Mouse (Mus musculus): ENCODE results near the gene Phf13. TPM values are rescaled to one million over a fixed set of nuclear protein-coding genes. Genes with fewer than 3 reads are reported as not detected.
A peak's percentile ranks its signal among the peaks of the same experiment; 100 is the strongest.
"Not testable (repeated sequence)": the region's sequence is repeated elsewhere in the genome, so short reads cannot be mapped to it uniquely, and the experiment has no call there.

Gene Phf13
- polyA plus RNA-seq (2012; ENCODE audit: insufficient read depth, insufficient read length, missing spikeins) = 10.1 and 11.0 TPM in 2 replicates

- TF ChIP-seq POLR2A (IDR thresholded peaks at IDR 0.05; ENCODE audit: borderline replicate concordance, low read depth, low read length) = no peak
- TF ChIP-seq CTCF (IDR thresholded peaks at IDR 0.05; ENCODE audit: low read depth, low read length) = no peak
- peaks cover 25% of the 10 kb centered on the region for H3K4me1 ChIP-seq (ENCODE audit: control insufficient read depth, insufficient read depth, low read length)
- peak within 1 kb of the TSS; percentile 56 for H3K27ac ChIP-seq (ENCODE audit: insufficient read depth, low read depth, low read length)
- H3K4me3 ChIP-seq (ENCODE audit: insufficient read depth, low read length) = peak within 1 kb of the TSS; percentile 99
Observed at GRCm38 (mm10) chr4:151996173-151996950, at the start of gene Phf13. Gene Phf13, minus strand, starts transcription at chr4:151996258.

GRCm38 (mm10) chr4:152044609-152045008, 48.6 kb upstream of the Phf13 start:
- no peak overlapping the region for H3K27ac ChIP-seq (ENCODE audit: insufficient read depth, low read depth, low read length)

GRCm38 (mm10) chr4:152043171-152043570, 47.1 kb upstream of the Phf13 start:
- TF ChIP-seq CTCF (IDR thresholded peaks at IDR 0.05; ENCODE audit: low read depth, low read length) = no peak
- no peak for TF ChIP-seq POLR2A (IDR thresholded peaks at IDR 0.05; ENCODE audit: borderline replicate concordance, low read depth, low read length)
- H3K4me1 ChIP-seq (ENCODE audit: control insufficient read depth, insufficient read depth, low read length) = peaks cover 3% of the 10 kb centered on the region; the same call in 1 of the 2 replicates
- H3K27ac ChIP-seq (ENCODE audit: insufficient read depth, low read depth, low read length) = no peak overlapping the region
- H3K4me3 ChIP-seq (ENCODE audit: insufficient read depth, low read length) = no peak overlapping the region

More at GRCm38 (mm10) chr4:152044609-152045008, 48.6 kb upstream of the Phf13 start:
- Histone ChIP-seq H3K4me3 (ENCODE audit: insufficient read depth, low read length) (no peak overlapping the region), H3K4me1 (ENCODE audit: control insufficient read depth, insufficient read depth, low read length) (peaks cover 3% of the 10 kb centered on the region; the same call in 1 of the 2 replicates)
- TF ChIP-seq CTCF (IDR thresholded peaks at IDR 0.05; ENCODE audit: low read depth, low read length) (no peak), POLR2A (IDR thresholded peaks at IDR 0.05; ENCODE audit: borderline replicate concordance, low read depth, low read length) (no peak)

- no peak overlapping the region for H3K27ac ChIP-seq (ENCODE audit: insufficient read depth, low read depth, low read length)
Observed at GRCm38 (mm10) chr4:152041924-152042641, 46.0 kb upstream of the Phf13 start.

GRCm38 (mm10) chr4:152039831-152040310, 43.8 kb upstream of the Phf13 start:
- TF ChIP-seq CTCF (IDR thresholded peaks at IDR 0.05; ENCODE audit: low read depth, low read length) (no peak), POLR2A (IDR thresholded peaks at IDR 0.05; ENCODE audit: borderline replicate concordance, low read depth, low read length) (no peak)
- H3K27ac ChIP-seq (ENCODE audit: insufficient read depth, low read depth, low read length) = no peak overlapping the region
- H3K4me1 ChIP-seq (ENCODE audit: control insufficient read depth, insufficient read depth, low read length) = peaks cover 3% of the 10 kb centered on the region; the same call in 1 of the 2 replicates
- H3K4me3 ChIP-seq (ENCODE audit: insufficient read depth, low read length) = peak overlapping the region; percentile 96

More at GRCm38 (mm10) chr4:152041924-152042641, 46.0 kb upstream of the Phf13 start:
- TF ChIP-seq POLR2A (IDR thresholded peaks at IDR 0.05; ENCODE audit: borderline replicate concordance, low read depth, low read length) (no peak), CTCF (IDR thresholded peaks at IDR 0.05; ENCODE audit: low read depth, low read length) (no peak)
- no peak overlapping the region for H3K4me3 ChIP-seq (ENCODE audit: insufficient read depth, low read length)
- peaks cover 3% of the 10 kb centered on the region; the same call in 1 of the 2 replicates for H3K4me1 ChIP-seq (ENCODE audit: control insufficient read depth, insufficient read depth, low read length)

- no peak within 1 kb of the TSS for H3K27ac ChIP-seq (ENCODE audit: insufficient read depth, low read depth, low read length)
- H3K4me1 ChIP-seq (ENCODE audit: control insufficient read depth, insufficient read depth, low read length) = peaks cover 3% of the 10 kb centered on the region; the same call in 1 of the 2 replicates
- TF ChIP-seq CTCF (IDR thresholded peaks at IDR 0.05; ENCODE audit: low read depth, low read length) (peak; percentile 69), POLR2A (IDR thresholded peaks at IDR 0.05; ENCODE audit: borderline replicate concordance, low read depth, low read length) (no peak)
- peak within 1 kb of the TSS; percentile 96 for H3K4me3 ChIP-seq (ENCODE audit: insufficient read depth, low read length)
Observed at GRCm38 (mm10) chr4:152038985-152039830, 43.1 kb upstream of the Phf13 start, which contains the start of gene Nol9. Gene Nol9, plus strand, starts transcription at chr4:152039321.

GRCm38 (mm10) chr4:152038225-152038984, 42.3 kb upstream of the Phf13 start, which contains the start of gene Tas1r1:
Gene Tas1r1, minus strand, starts transcription at chr4:152038568.
- H3K4me3 ChIP-seq (ENCODE audit: insufficient read depth, low read length) = peak within 1 kb of the TSS; percentile 96
- H3K4me1 ChIP-seq (ENCODE audit: control insufficient read depth, insufficient read depth, low read length) = peaks cover 3% of the 10 kb centered on the region; the same call in 1 of the 2 replicates
- no peak within 1 kb of the TSS for H3K27ac ChIP-seq (ENCODE audit: insufficient read depth, low read depth, low read length)
- TF ChIP-seq POLR2A (IDR thresholded peaks at IDR 0.05; ENCODE audit: borderline replicate concordance, low read depth, low read length) (no peak), CTCF (IDR thresholded peaks at IDR 0.05; ENCODE audit: low read depth, low read length) (no peak)

GRCm38 (mm10) chr4:152036464-152036863, 40.4 kb upstream of the Phf13 start:
- not testable (repeated sequence) for H3K27ac ChIP-seq (ENCODE audit: insufficient read depth, low read depth, low read length); H3K4me1 ChIP-seq (ENCODE audit: control insufficient read depth, insufficient read depth, low read length); H3K4me3 ChIP-seq (ENCODE audit: insufficient read depth, low read length)

All from bone marrow macrophage, adult 2 months (primary cell).